Mouse (Mus musculus): Measurements from ENCODE around the gene Tmem115. TPM values are rescaled to one million over a fixed set of nuclear protein-coding genes. Genes with fewer than 3 reads are reported as not detected.

Gene Tmem115
- total RNA-seq, 2 experiments from 2014 or later = 22.7 to 26.8 TPM

DNA sequence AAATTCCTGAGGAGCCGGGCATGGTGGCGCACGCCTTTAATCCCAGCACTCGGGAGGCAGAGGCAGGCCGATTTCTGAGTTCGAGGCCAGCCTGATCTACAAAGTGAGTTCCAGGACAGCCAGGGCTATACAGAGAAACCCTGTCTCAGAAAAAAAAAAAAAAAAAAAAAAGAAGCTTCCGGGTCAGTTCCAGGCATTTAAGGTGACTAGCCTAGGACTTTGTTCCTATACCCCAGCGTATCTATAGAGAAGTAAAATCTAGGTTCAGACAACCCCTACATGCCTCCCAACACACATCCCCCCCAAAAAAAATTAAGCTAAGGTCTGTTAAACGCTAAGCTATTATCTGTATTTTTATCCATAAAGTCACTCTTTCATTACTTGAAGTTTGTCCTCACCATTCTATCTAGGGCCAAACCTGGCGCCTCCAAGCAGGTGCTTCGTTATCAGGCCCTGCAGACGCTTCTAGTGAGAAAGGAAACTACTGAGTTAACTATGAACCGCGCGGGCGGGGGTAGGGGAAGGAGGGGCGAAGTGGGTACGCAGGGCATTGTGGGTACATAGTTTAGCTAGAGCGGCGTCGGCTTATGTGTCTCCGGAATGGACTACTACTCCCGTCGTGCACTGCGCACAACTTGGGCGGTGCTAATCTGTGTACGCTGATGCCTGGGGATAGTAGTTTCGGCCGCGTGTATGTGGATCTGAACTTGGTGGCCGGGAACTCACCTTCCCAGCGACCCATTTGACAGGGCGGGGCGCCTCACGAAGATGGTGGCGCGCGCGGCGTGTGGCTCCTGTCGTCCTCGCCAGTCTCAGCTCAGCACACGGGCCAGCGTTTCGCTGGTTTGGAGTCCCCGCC is 53.5 kb downstream of the Tmem115 start, which contains the start of gene Ifrd2:
Ifrd2 (plus strand) TSS at position 669 of the 859 bp plus-strand sequence.
- DNase-seq = peak; percentile 89 to 94
- intact Hi-C loops (cut with DNase I) = no loop called here

DNA sequence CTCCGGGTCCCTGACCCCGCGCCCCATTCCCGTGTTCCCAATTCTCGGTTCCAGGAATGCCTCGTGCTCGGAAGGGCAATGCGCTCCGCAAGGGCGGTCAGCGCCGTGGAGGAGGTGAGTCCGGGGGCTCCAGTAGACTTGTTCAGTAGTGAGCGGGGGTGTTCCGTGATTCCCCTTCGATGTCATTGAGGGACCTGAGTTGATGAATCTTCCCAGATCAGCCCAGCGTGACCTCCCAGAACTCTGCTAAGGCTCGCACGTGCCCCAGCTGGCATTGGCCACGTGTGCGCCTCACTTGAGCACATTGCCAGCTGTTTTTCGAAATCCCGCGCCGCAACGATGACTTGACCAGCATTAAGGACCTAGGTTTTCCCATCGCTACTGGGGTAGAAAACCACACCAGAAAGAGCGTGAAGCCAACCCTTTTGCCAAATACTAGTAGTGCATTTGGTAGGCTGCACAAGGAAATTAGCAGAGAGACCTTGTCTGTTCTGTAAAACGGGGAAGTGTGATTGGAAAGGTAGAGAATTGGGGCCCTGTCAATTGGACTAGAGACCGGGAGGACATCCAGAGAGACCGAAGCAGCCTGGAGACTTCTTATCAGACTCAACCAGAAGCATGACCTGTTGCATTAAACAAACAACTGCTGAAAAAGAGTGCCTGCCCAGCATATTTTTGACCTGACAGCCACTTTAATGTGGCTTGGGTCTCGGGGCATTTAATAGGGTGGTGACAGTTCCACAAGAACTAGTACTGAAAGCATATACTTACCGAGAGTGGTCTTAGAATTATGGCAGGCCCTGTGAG is 54.3 kb downstream of the Tmem115 start:
- DNase-seq = no peak
- intact Hi-C loops (cut with DNase I) = no loop called here

Other genes with a start within 250 kb of the Tmem115 start
- 10 to 100 TPM; 27.0 to 33.6 TPM for gene Mapkapk3, start 244.1 kb upstream of the Tmem115 start, total RNA-seq (2021)
- 100 to 1,000 TPM; 145 to 149 TPM for gene Cish, start 237.9 kb upstream of the Tmem115 start, total RNA-seq (2021)
- gene Hemk1, start 195.6 kb upstream of the Tmem115 start, total RNA-seq (2021) = 10 to 100 TPM; 22.3 to 22.6 TPM
- 1 to 10 TPM; 4.2 to 5.3 TPM for gene 6430571L13Rik, start 193.3 kb upstream of the Tmem115 start, total RNA-seq (2021)
- 10 to 100 TPM; 10.5 to 13.3 TPM for gene Cacna2d2, start 134.3 kb upstream of the Tmem115 start, total RNA-seq (2021)
- gene Cyb561d2, start 8.2 kb downstream of the Tmem115 start, total RNA-seq (2021) = 1 to 10 TPM; 4.7 to 5.3 TPM
- gene Nprl2, start 8.3 kb downstream of the Tmem115 start, total RNA-seq (2021) = 10 to 100 TPM; 17.5 to 18.5 TPM
- gene Zmynd10, start 13.4 kb downstream of the Tmem115 start, total RNA-seq (2021) = not detected
- gene Rassf1, start 17.6 kb downstream of the Tmem115 start, total RNA-seq (2021) = 10 to 100 TPM; 16.5 to 17.3 TPM
- gene Tusc2, start 29.3 kb downstream of the Tmem115 start, total RNA-seq (2021) = 10 to 100 TPM; 35.1 to 35.3 TPM
- 10 to 100 TPM; 36.4 to 39.0 TPM for gene Hyal2, start 34.0 kb downstream of the Tmem115 start, total RNA-seq (2021)
- gene Hyal1, start 43.0 kb downstream of the Tmem115 start, total RNA-seq (2021) = 1 to 10 TPM; 5.1 to 5.7 TPM
- gene Naa80, start 44.9 kb downstream of the Tmem115 start, total RNA-seq (2021) = 10 to 100 TPM; 16.6 to 19.1 TPM
- gene Hyal3, start 46.9 kb downstream of the Tmem115 start, total RNA-seq (2021) = under 1 TPM; 0.36 to 0.46 TPM
- gene Ifrd2, start 53.7 kb downstream of the Tmem115 start, total RNA-seq (2021) = 10 to 100 TPM; 48.4 to 51.2 TPM
- 10 to 100 TPM; 18.5 to 22.0 TPM for gene Sema3b, start 75.3 kb downstream of the Tmem115 start, total RNA-seq (2021)
- gene Gnai2, start 101.4 kb downstream of the Tmem115 start, total RNA-seq (2021) = 100 to 1,000 TPM; 248 to 259 TPM
- gene Slc38a3, start 135.6 kb downstream of the Tmem115 start, total RNA-seq (2021) = 10 to 100 TPM; 66.0 to 80.3 TPM
- gene Gnat1, start 145.8 kb downstream of the Tmem115 start, total RNA-seq (2021) = not detected
- 10 to 100 TPM; 16.0 to 16.9 TPM for gene Sema3f, start 176.5 kb downstream of the Tmem115 start, total RNA-seq (2021)
- gene Rbm5, start 237.1 kb downstream of the Tmem115 start, total RNA-seq (2021) = 10 to 100 TPM; 47.2 to 52.6 TPM

Data from heart, postnatal 36 days (tissue).